ENCODE assay signal across 32 mouse cellular contexts in genomic region chr5:134522524-134522923, GRCm38 (mm10). TPM values are rescaled to one million over a fixed set of nuclear protein-coding genes. Genes with fewer than 3 reads are reported as not detected.
A peak's percentile ranks its signal among the peaks of the same experiment; 100 is the strongest.
DNase-seq lines count a peak whose midpoint lies in the region; ATAC-seq and TF ChIP-seq lines count a peak whose summit lies in the region.
"Had no signal": no experiment of that assay in that cellular context is flagged by ENCODE, and none has a peak within 500 bp of the region (broad histone marks: within the 10 kb centered on the region; RNA-seq: fewer than 3 reads in every experiment).

No protein-coding gene starts in this region.

- H3K9me3 ChIP-seq in hindbrain, postnatal 0 days (ENCODE audit: low read length): no peaks in the 10 kb centered on the region
- no peaks in the 10 kb centered on the region for H3K9me3 ChIP-seq in hindbrain, embryonic 10.5 days
- no peaks in the 10 kb centered on the region for H3K9me3 ChIP-seq in midbrain, embryonic 13.5 days
- no peaks in the 10 kb centered on the region for H3K9me3 ChIP-seq in midbrain, embryonic 16.5 days (replicated peaks; ENCODE audit: control insufficient read depth, low read length, poor library complexity, severe bottlenecking)
- H3K9me3 ChIP-seq in ES-Bruce4 (replicated peaks; ENCODE audit: control insufficient read depth, insufficient read depth, low read length, poor library complexity, severe bottlenecking): no peaks in the 10 kb centered on the region
- H3K9me3 ChIP-seq: heart, embryonic 10.5 days; heart, embryonic 15.5 days; hindbrain, embryonic 12.5 days; limb, embryonic 15.5 days; liver, embryonic 15.5 days; midbrain, embryonic 10.5 days had no signal

- H3K9ac ChIP-seq in hindbrain, postnatal 0 days (replicated peaks; ENCODE audit: low read length): no peak overlapping the region
- no peak overlapping the region for H3K9ac ChIP-seq in midbrain, embryonic 13.5 days (replicated peaks)
- H3K9ac ChIP-seq in midbrain, embryonic 16.5 days (ENCODE audit: low read depth, low read length): no peak overlapping the region
- H3K9ac ChIP-seq in ES-Bruce4 (ENCODE audit: low read depth, poor library complexity, severe bottlenecking): peak overlapping the region; percentile 38
- H3K9ac ChIP-seq: heart, embryonic 15.5 days; hindbrain, embryonic 12.5 days; limb, embryonic 15.5 days; liver, embryonic 15.5 days; lung, embryonic 14.5 days had no signal

- no peak overlapping the region for H3K27ac ChIP-seq in hindbrain, postnatal 0 days
- no peak overlapping the region for H3K27ac ChIP-seq in hindbrain, embryonic 10.5 days
- H3K27ac ChIP-seq in midbrain, embryonic 13.5 days: no peak overlapping the region
- H3K27ac ChIP-seq in midbrain, embryonic 16.5 days (ENCODE audit: low read length): no peak overlapping the region
- H3K27ac ChIP-seq in ES-Bruce4 (ENCODE audit: insufficient read depth, low read length) (no peak overlapping the region), macrophage (peak overlapping the region; percentile 75)
- H3K27ac ChIP-seq: heart, embryonic 10.5 days; heart, embryonic 15.5 days; hindbrain, embryonic 12.5 days; limb, embryonic 15.5 days; liver, embryonic 15.5 days; midbrain, embryonic 10.5 days had no signal

- TF ChIP-seq POLR2A in ES-Bruce4 (IDR thresholded peaks at IDR 0.05; ENCODE audit: insufficient read depth, low read length): no peak

- no peak for DNase-seq in hindbrain, postnatal 0 days (ENCODE audit: low spot score)
- DNase-seq in hindbrain, embryonic 10.5 days (ENCODE audit: low spot score): no peak
- no peak for DNase-seq in embryo, embryonic 10 days (ENCODE audit: low spot score)
- DNase-seq: adrenal gland, postnatal 10 days; cerebellum, adult 8-10 months; cerebellum, postnatal 25 days; gastrocnemius, postnatal 14 days; heart, adult 11 months; kidney, adult 11 months; kidney, postnatal 14 days; lung, embryonic 14.5 days; lung, postnatal 14 days; right cerebral cortex, postnatal 4 days; thymus, adult 18-20 months; thymus, postnatal 25 days had no signal

- 94% methylated on average over 26 of the region's 26 CpGs for WGBS in hindbrain, postnatal 0 days
- 94% methylated on average over 26 of the region's 26 CpGs for WGBS in hindbrain, embryonic 10.5 days
- WGBS in midbrain, embryonic 13.5 days: 95% methylated on average over 26 of the region's 26 CpGs
- 95% methylated on average over 25 of the region's 26 CpGs for WGBS in midbrain, embryonic 16.5 days
- 95% methylated on average over 22 of the region's 26 CpGs for WGBS in macrophage (ENCODE audit: missing documents)

- ATAC-seq in hindbrain, postnatal 0 days: peak; percentile 28; the same call in 1 of the 2 replicates
- ATAC-seq in midbrain, embryonic 13.5 days: 0 out of 2 replicates have a peak, but pooled peaks have one; percentile 5
- ATAC-seq in midbrain, embryonic 16.5 days: no peak
- ATAC-seq: forebrain, embryonic 14.5 days; inflammation-experienced regulatory T-cells, adult 6 months had no signal

- H3K4me2 ChIP-seq in hindbrain, postnatal 0 days (ENCODE audit: low read depth, low read length): no peak overlapping the region
- no peak overlapping the region for H3K4me2 ChIP-seq in midbrain, embryonic 13.5 days (replicated peaks)
- H3K4me2 ChIP-seq in midbrain, embryonic 16.5 days (ENCODE audit: low read length): no peak overlapping the region
- H3K4me2 ChIP-seq: heart, embryonic 15.5 days; hindbrain, embryonic 12.5 days; limb, embryonic 15.5 days; lung, embryonic 14.5 days had no signal

- H3K27me3 ChIP-seq in hindbrain, postnatal 0 days (ENCODE audit: insufficient read depth, low read length): no peaks in the 10 kb centered on the region
- H3K27me3 ChIP-seq in hindbrain, embryonic 10.5 days (ENCODE audit: insufficient read depth, poor library complexity, severe bottlenecking): no peaks in the 10 kb centered on the region
- no peaks in the 10 kb centered on the region for H3K27me3 ChIP-seq in midbrain, embryonic 13.5 days
- no peaks in the 10 kb centered on the region for H3K27me3 ChIP-seq in midbrain, embryonic 16.5 days (ENCODE audit: control insufficient read depth, insufficient read depth, low read depth, low read length)
- H3K27me3 ChIP-seq in ES-Bruce4 (ENCODE audit: control insufficient read depth, insufficient read depth, low read length, poor library complexity, severe bottlenecking): no peaks in the 10 kb centered on the region
- H3K27me3 ChIP-seq: heart, embryonic 15.5 days; hindbrain, embryonic 12.5 days; limb, embryonic 15.5 days; liver, embryonic 15.5 days had no signal

- TF ChIP-seq CTCF in hindbrain, postnatal 0 days (IDR thresholded peaks at IDR 0.05; ENCODE audit: low read depth): no peak
- TF ChIP-seq CTCF in ES-Bruce4 (IDR thresholded peaks at IDR 0.05; ENCODE audit: low read depth, low read length): no peak

- H3K79me2 ChIP-seq in macrophage (ENCODE audit: inconsistent target): peaks cover 10% of the 10 kb centered on the region; the same call in 1 of the 2 replicates

- peaks cover 26% of the 10 kb centered on the region for H3K36me3 ChIP-seq in hindbrain, postnatal 0 days (ENCODE audit: insufficient read depth, low read length)
- H3K36me3 ChIP-seq in hindbrain, embryonic 10.5 days: peaks cover 94% of the 10 kb centered on the region
- H3K36me3 ChIP-seq in midbrain, embryonic 13.5 days: peaks cover 84% of the 10 kb centered on the region
- peaks cover 22% of the 10 kb centered on the region for H3K36me3 ChIP-seq in midbrain, embryonic 16.5 days (ENCODE audit: control insufficient read depth, insufficient read depth, low read length)
- H3K36me3 ChIP-seq in ES-Bruce4 (ENCODE audit: control insufficient read depth, insufficient read depth, low read length, poor library complexity, severe bottlenecking): no peaks in the 10 kb centered on the region
- H3K36me3 ChIP-seq in macrophage (ENCODE audit: inconsistent target): peaks cover 5% of the 10 kb centered on the region
- H3K36me3 ChIP-seq: liver, embryonic 15.5 days had no signal

- no peak for TF ChIP-seq EP300 in ES-Bruce4 (IDR thresholded peaks at IDR 0.05; ENCODE audit: insufficient read depth, low read depth, low read length)

- no peak overlapping the region for H3K4me3 ChIP-seq in hindbrain, postnatal 0 days (ENCODE audit: low read length)
- H3K4me3 ChIP-seq in hindbrain, embryonic 10.5 days: no peak overlapping the region
- H3K4me3 ChIP-seq in midbrain, embryonic 13.5 days (replicated peaks): no peak overlapping the region
- no peak overlapping the region for H3K4me3 ChIP-seq in midbrain, embryonic 16.5 days (ENCODE audit: low read depth, low read length)
- peak overlapping the region; percentile 59 for H3K4me3 ChIP-seq in ES-Bruce4 (ENCODE audit: low read depth, low read length)
- no peak overlapping the region for H3K4me3 ChIP-seq in macrophage (ENCODE audit: inconsistent target)
- H3K4me3 ChIP-seq: heart, embryonic 10.5 days; heart, embryonic 15.5 days; hindbrain, embryonic 12.5 days; limb, embryonic 15.5 days; liver, embryonic 15.5 days; midbrain, embryonic 10.5 days had no signal

- no peaks in the 10 kb centered on the region for H3K4me1 ChIP-seq in hindbrain, postnatal 0 days (ENCODE audit: insufficient read depth, low read length)
- H3K4me1 ChIP-seq in hindbrain, embryonic 10.5 days (replicated peaks): no peaks in the 10 kb centered on the region
- 0 out of 2 replicates have a peak, but pooled peaks cover 7% of the 10 kb centered on the region for H3K4me1 ChIP-seq in midbrain, embryonic 13.5 days (replicated peaks)
- H3K4me1 ChIP-seq in midbrain, embryonic 16.5 days (ENCODE audit: control insufficient read depth, insufficient read depth, low read length): no peaks in the 10 kb centered on the region
- H3K4me1 ChIP-seq in ES-Bruce4 (ENCODE audit: control insufficient read depth, insufficient read depth, low read length): no peaks in the 10 kb centered on the region
- H3K4me1 ChIP-seq: heart, embryonic 15.5 days; hindbrain, embryonic 12.5 days; limb, embryonic 15.5 days; midbrain, embryonic 10.5 days had no signal

RNA-seq across cellular contexts. Expression of gene Clip2, which starts 29.7 kb away (rescaled TPM):
- total RNA-seq in hindbrain, postnatal 0 days (2014; rRNA removed): 133 and 150 TPM in 2 replicates
- 10.7 and 10.9 TPM in 2 replicates for polyA plus RNA-seq in hindbrain, postnatal 0 days (2015; fragmentation: Nextera tagmentation; extraction: Ambion mirVana)
- 6.0 and 8.1 TPM in 2 replicates for polyA plus RNA-seq in hindbrain, embryonic 10.5 days (2016; fragmentation: Nextera tagmentation; extraction: Ambion mirVana)
- 13.4 and 15.3 TPM in 2 replicates for polyA plus RNA-seq in midbrain, embryonic 13.5 days (2015; fragmentation: Nextera tagmentation; extraction: Ambion mirVana)
- polyA plus RNA-seq in midbrain, embryonic 16.5 days (2015; fragmentation: Nextera tagmentation; extraction: Ambion mirVana): 16.7 and 17.1 TPM in 2 replicates
- 5.4 and 5.6 TPM in 2 replicates for polyA plus RNA-seq in ES-Bruce4 (2011; ENCODE audit: insufficient read depth, insufficient read length, low read depth, missing spikeins)
- total RNA-seq in macrophage (2018; cell fraction: chromatin; rRNA removed): 10 to 100 TPM; 11.8 to 85.0 (median 49.1) TPM
- total RNA-seq in macrophage (2018; cell fraction: cytosol; rRNA removed): 10 to 100 TPM; 12.8 to 32.5 (median 20.5) TPM
- 10 to 100 TPM; 18.9 to 60.9 (median 39.2) TPM for total RNA-seq in macrophage (2018; cell fraction: nucleus; rRNA removed)
- polyA plus RNA-seq in macrophage (2018): 12.7 to 25.8 TPM (median 14.6 TPM) in 3 replicates

RNA-seq across cellular contexts. Expression of gene Syna, which starts 37.4 kb away (rescaled TPM):
- total RNA-seq in hindbrain, postnatal 0 days (2014; rRNA removed): not detected in 2 replicates
- polyA plus RNA-seq in hindbrain, postnatal 0 days (2015; fragmentation: Nextera tagmentation; extraction: Ambion mirVana): 0.81 TPM in 2 replicates
- polyA plus RNA-seq in hindbrain, embryonic 10.5 days (2016; fragmentation: Nextera tagmentation; extraction: Ambion mirVana): 0.09 and 0.12 TPM in 2 replicates
- 0.47 and 0.48 TPM in 2 replicates for polyA plus RNA-seq in midbrain, embryonic 13.5 days (2015; fragmentation: Nextera tagmentation; extraction: Ambion mirVana)
- 0.46 and 0.92 TPM in 2 replicates for polyA plus RNA-seq in midbrain, embryonic 16.5 days (2015; fragmentation: Nextera tagmentation; extraction: Ambion mirVana)
- polyA plus RNA-seq in ES-Bruce4 (2011; ENCODE audit: insufficient read depth, insufficient read length, low read depth, missing spikeins) (0.33 and 0.69 TPM in 2 replicates), macrophage (2018) (not detected in 3 replicates)
- total RNA-seq in macrophage (2018; cell fraction: chromatin; rRNA removed): not detected
- under 1 TPM in 2 of 26 experiments, not detected in 24; 0.05 to 0.06 TPM for total RNA-seq in macrophage (2018; cell fraction: cytosol; rRNA removed)
- total RNA-seq in macrophage (2018; cell fraction: nucleus; rRNA removed): not detected
- total RNA-seq: adrenal gland, postnatal 10 days; heart, postnatal 25 days; megakaryocyte progenitor cell, adult 5-6 weeks; monocyte, adult 5-6 weeks had no signal
- polyA plus RNA-seq: embryonic facial prominence, embryonic 11.5 days; heart, embryonic 10.5 days; liver, embryonic 15.5 days; lung, embryonic 14.5 days; spleen, adult 2 months had no signal

RNA-seq across cellular contexts. Expression of gene Rfc2, which starts 58.6 kb away (rescaled TPM):
- 50.9 and 76.3 TPM in 2 replicates for total RNA-seq in hindbrain, postnatal 0 days (2014; rRNA removed)
- 164 and 168 TPM in 2 replicates for polyA plus RNA-seq in hindbrain, postnatal 0 days (2015; fragmentation: Nextera tagmentation; extraction: Ambion mirVana)
- 366 and 403 TPM in 2 replicates for polyA plus RNA-seq in hindbrain, embryonic 10.5 days (2016; fragmentation: Nextera tagmentation; extraction: Ambion mirVana)
- polyA plus RNA-seq in midbrain, embryonic 13.5 days (2015; fragmentation: Nextera tagmentation; extraction: Ambion mirVana): 215 and 219 TPM in 2 replicates
- 179 and 186 TPM in 2 replicates for polyA plus RNA-seq in midbrain, embryonic 16.5 days (2015; fragmentation: Nextera tagmentation; extraction: Ambion mirVana)
- polyA plus RNA-seq in ES-Bruce4 (2011; ENCODE audit: insufficient read depth, insufficient read length, low read depth, missing spikeins) (121 and 122 TPM in 2 replicates), macrophage (2018) (65.2 to 94.5 TPM (median 74.5 TPM) in 3 replicates)
- 100 to 1,000 TPM in 23 of 26 experiments, 10 to 100 TPM in 3; 50.1 to 375 (median 230) TPM for total RNA-seq in macrophage (2018; cell fraction: chromatin; rRNA removed)
- total RNA-seq in macrophage (2018; cell fraction: cytosol; rRNA removed): 100 to 1,000 TPM in 3 of 26 experiments, 10 to 100 TPM in 23; 48.7 to 120 (median 76.1) TPM
- 100 to 1,000 TPM in 20 of 26 experiments, 10 to 100 TPM in 6; 41.1 to 290 (median 182) TPM for total RNA-seq in macrophage (2018; cell fraction: nucleus; rRNA removed)
